Mouse (Mus musculus) MEL (cell line): Measurements from ENCODE around the gene 2310057J18Rik.

Experiments
- CHD2 ChIP-seq: IDR thresholded peaks from 2 replicates; pipeline ENCODE4 v1.6.1; 2011; ENCODE audit warnings: low read length, improper control_type of control experiment
- CTCF ChIP-seq, 3 experiments: IDR thresholded peaks in 2 of 3; conservative IDR thresholded peaks in 1 of 3; 2 replicates each; pipeline ENCODE4 v1.5.1; 2011 to 2012; ENCODE audit warnings: low read length in 3 of 3, low read depth in 2 of 3, mild to moderate bottlenecking in 2 of 3, improper control_type of control experiment in 1 of 3, inconsistent platforms in 1 of 3, mixed read lengths in 1 of 3, moderate library complexity in 1 of 3; ENCODE audit not compliant: control insufficient read depth in 1 of 3, insufficient read depth in 1 of 3, poor library complexity in 1 of 3, severe bottlenecking in 1 of 3
- GATA1 ChIP-seq: IDR thresholded peaks from 2 replicates; pipeline ENCODE4 v1.6.1; 2011; ENCODE audit warnings: low read depth, low read length, improper control_type of control experiment
- MYB ChIP-seq: IDR thresholded peaks from 2 replicates; pipeline ENCODE4 v1.6.1; 2011; ENCODE audit warnings: mild to moderate bottlenecking, low read depth, low read length, improper control_type of control experiment
- RCOR1 ChIP-seq: IDR thresholded peaks from 2 replicates; pipeline ENCODE4 v1.6.1; 2012; ENCODE audit warnings: low read depth, mild to moderate bottlenecking, inconsistent platforms, low read length, improper control_type of control experiment

- TF ChIP-seq GATA1 (no peak), CTCF (IDR thresholded peaks at IDR 0.05 in 2 of 3, conservative IDR thresholded peaks at IDR 0.05 in 1 of 3; ENCODE audit: control insufficient read depth in 1 of 3, insufficient read depth in 1 of 3, low read depth in 2 of 3, low read length in 3 of 3, poor library complexity in 1 of 3, severe bottlenecking in 1 of 3) (no peak), MYB (no peak), CHD2 (no peak), RCOR1 (no peak)
These were observed 2.9 kb upstream of the 2310057J18Rik start for GRCm38 (mm10) chr10:28988990-28989389.
